Mouse (Mus musculus) limb, embryonic 15.5 days (tissue): ENCODE measurements around the gene Ddah1. TPM values are rescaled to one million over a fixed set of nuclear protein-coding genes. Genes with fewer than 3 reads are reported as not detected.

Source experiments
- ATAC-seq: fragments of 200-750 bp; cut with Nextera tagmentation; 2 replicates; pipeline ENCODE4 v1.8.0; 2017; ENCODE audit warnings: low read depth, moderate TSS enrichment; ENCODE audit not compliant: insufficient number of reproducible peaks, low FRiP score, low TSS enrichment
- H3K27ac ChIP-seq: fragments of 300-500 bp; sonication (generic); 2 replicates; pipeline ENCODE4 v1.5.1; 2015; ENCODE audit warnings: moderate library complexity, mild to moderate bottlenecking, inconsistent platforms
- H3K27me3 ChIP-seq: fragments of 300-500 bp; sonication (generic); 2 replicates; pipeline ENCODE4 v1.6.1; 2015; ENCODE audit warnings: inconsistent platforms
- H3K36me3 ChIP-seq: fragments of 300-500 bp; sonication (generic); 2 replicates; pipeline ENCODE4 v1.6.1; 2015; ENCODE audit warnings: inconsistent platforms
- H3K4me1 ChIP-seq: fragments of 300-500 bp; sonication (generic); 2 replicates; pipeline ENCODE4 v1.6.1; 2015; ENCODE audit warnings: inconsistent platforms
- H3K4me2 ChIP-seq: fragments of 300-500 bp; sonication (generic); 2 replicates; pipeline ENCODE4 v1.6.1; 2015; ENCODE audit warnings: mild to moderate bottlenecking, inconsistent platforms
- H3K4me3 ChIP-seq: fragments of 300-500 bp; sonication (generic); 2 replicates; pipeline ENCODE4 v1.5.1; 2015; ENCODE audit warnings: mild to moderate bottlenecking, inconsistent platforms
- H3K9ac ChIP-seq: fragments of 300-500 bp; sonication (generic); 2 replicates; pipeline ENCODE4 v1.6.1; 2015; ENCODE audit warnings: inconsistent platforms
- H3K9me3 ChIP-seq: fragments of 300-500 bp; sonication (generic); 2 replicates; pipeline ENCODE4 v1.6.1; 2016; ENCODE audit warnings: inconsistent platforms
- WGBS: fragments of 180-500 bp; shearing (Covaris S2); methylation state at CpG from one replicate; pipeline ENCODE4 v1.1.7; 2015; 5-methylcytosine and 5-hydroxymethylcytosine counted together
- polyA plus RNA-seq: library from polyadenylated mRNA; unstranded; fragments of >200 nt; fragmentation: Nextera tagmentation; extraction: Ambion mirVana; gene quantifications from 2 replicates; pipeline ENCODE4 v1.2.1, GENCODE M21; 2015

The Ddah1 gene
- polyA plus RNA-seq, 1 experiment from 2014 or later, result 48.5 TPM

GRCm38 (mm10) chr3:145743476-145744027, 14.9 kb upstream of the Ddah1 start:
- Histone ChIP-seq H3K9ac (no peak overlapping the region), H3K27ac (no peak overlapping the region), H3K4me1 (peaks cover 4% of the 10 kb centered on the region; the same call in 1 of the 2 replicates), H3K36me3 (no peaks in the 10 kb centered on the region), H3K4me3 (no peak overlapping the region), H3K9me3 (no peaks in the 10 kb centered on the region), H3K27me3 (no peaks in the 10 kb centered on the region), H3K4me2 (no peak overlapping the region)
- WGBS, result 51% methylated on average over 9 of the region's 9 CpGs
- ATAC-seq, result no peak

GRCm38 (mm10) chr3:145748626-145749025, 9.8 kb upstream of the Ddah1 start:
- no peak overlapping the region for H3K9ac ChIP-seq
- H3K27me3 ChIP-seq, result no peaks in the 10 kb centered on the region
- no peaks in the 10 kb centered on the region for H3K9me3 ChIP-seq
- H3K36me3 ChIP-seq, result no peaks in the 10 kb centered on the region
- H3K4me2 ChIP-seq, result no peak overlapping the region
- H3K4me1 ChIP-seq, result no peaks in the 10 kb centered on the region; the same call in 1 of the 2 replicates
- no peak overlapping the region for H3K4me3 ChIP-seq
- no peak for ATAC-seq
- H3K27ac ChIP-seq, result no peak overlapping the region
- WGBS, result 69% methylated on average over 1 of the region's 1 CpGs

- 81% methylated on average over 8 of the region's 8 CpGs for WGBS
- Histone ChIP-seq H3K36me3 (no peaks in the 10 kb centered on the region), H3K27me3 (peaks cover 32% of the 10 kb centered on the region), H3K27ac (no peak overlapping the region), H3K4me2 (no peak overlapping the region), H3K9ac (no peak overlapping the region), H3K9me3 (no peaks in the 10 kb centered on the region), H3K4me1 (peaks cover 14% of the 10 kb centered on the region), H3K4me3 (no peak overlapping the region)
- ATAC-seq, result no peak
Measured at GRCm38 (mm10) chr3:145756457-145756856, 2.0 kb upstream of the Ddah1 start.

- no peaks in the 10 kb centered on the region for H3K36me3 ChIP-seq
- H3K4me2 ChIP-seq, result no peak overlapping the region
- no peak overlapping the region for H3K4me3 ChIP-seq
- ATAC-seq, result no peak
- no peaks in the 10 kb centered on the region for H3K9me3 ChIP-seq
- WGBS, result 66% methylated on average over 8 of the region's 8 CpGs
- H3K27me3 ChIP-seq, result peaks cover 32% of the 10 kb centered on the region
- no peak overlapping the region for H3K9ac ChIP-seq
- no peak overlapping the region for H3K27ac ChIP-seq
- H3K4me1 ChIP-seq, result peaks cover 16% of the 10 kb centered on the region
Measured at GRCm38 (mm10) chr3:145757177-145757576, 1.3 kb upstream of the Ddah1 start.

- Histone ChIP-seq H3K36me3 (no peaks in the 10 kb centered on the region), H3K27ac (no peak overlapping the region), H3K4me1 (peaks cover 16% of the 10 kb centered on the region), H3K27me3 (peaks cover 32% of the 10 kb centered on the region), H3K9me3 (no peaks in the 10 kb centered on the region), H3K4me2 (peak overlapping the region; percentile 99), H3K4me3 (peak overlapping the region; percentile 61; the same call in 1 of the 2 replicates), H3K9ac (no peak overlapping the region)
- ATAC-seq, result no peak
- 51% methylated on average over 4 of the region's 4 CpGs for WGBS
Measured at GRCm38 (mm10) chr3:145757844-145758243, 631 bp upstream of the Ddah1 start.

GRCm38 (mm10) chr3:145759379-145760209, 1.1 kb downstream of the Ddah1 start:
- Histone ChIP-seq H3K36me3 (no peaks in the 10 kb centered on the region), H3K4me3 (peak overlapping the region; percentile 61), H3K9ac (peak overlapping the region; percentile 63), H3K4me2 (peak overlapping the region; percentile 99), H3K4me1 (peaks cover 16% of the 10 kb centered on the region), H3K9me3 (no peaks in the 10 kb centered on the region), H3K27me3 (peaks cover 32% of the 10 kb centered on the region), H3K27ac (peak overlapping the region; percentile 82)
- WGBS, result 20% methylated on average over 14 of the region's 14 CpGs
- no peak for ATAC-seq

- no peaks in the 10 kb centered on the region for H3K36me3 ChIP-seq
- H3K4me3 ChIP-seq, result no peak overlapping the region
- ATAC-seq, result no peak
- 84% methylated on average over 3 of the region's 3 CpGs for WGBS
- no peak overlapping the region for H3K4me2 ChIP-seq
- H3K27me3 ChIP-seq, result peaks cover 32% of the 10 kb centered on the region
- no peak overlapping the region for H3K9ac ChIP-seq
- H3K27ac ChIP-seq, result no peak overlapping the region
- H3K9me3 ChIP-seq, result no peaks in the 10 kb centered on the region
- H3K4me1 ChIP-seq, result peaks cover 18% of the 10 kb centered on the region
Measured at GRCm38 (mm10) chr3:145760547-145760946, 2.1 kb downstream of the Ddah1 start.

GRCm38 (mm10) chr3:145761501-145762170, 3.2 kb downstream of the Ddah1 start:
- no peaks in the 10 kb centered on the region for H3K9me3 ChIP-seq
- no peak for ATAC-seq

GRCm38 (mm10) chr3:145762957-145763641, 4.6 kb downstream of the Ddah1 start:
- Histone ChIP-seq H3K4me1 (peaks cover 18% of the 10 kb centered on the region), H3K9ac (no peak overlapping the region), H3K9me3 (no peaks in the 10 kb centered on the region), H3K4me3 (no peak overlapping the region), H3K27me3 (peaks cover 13% of the 10 kb centered on the region), H3K36me3 (no peaks in the 10 kb centered on the region), H3K27ac (no peak overlapping the region), H3K4me2 (no peak overlapping the region)
- ATAC-seq, result no peak
- WGBS, result 77% methylated on average over 4 of the region's 4 CpGs

More at GRCm38 (mm10) chr3:145761501-145762170, 3.2 kb downstream of the Ddah1 start:
- Histone ChIP-seq H3K4me2 (no peak overlapping the region), H3K9ac (no peak overlapping the region), H3K27me3 (peaks cover 26% of the 10 kb centered on the region), H3K4me1 (peaks cover 18% of the 10 kb centered on the region), H3K27ac (no peak overlapping the region), H3K4me3 (no peak overlapping the region), H3K36me3 (no peaks in the 10 kb centered on the region)
- 53% methylated on average over 3 of the region's 3 CpGs for WGBS

GRCm38 (mm10) chr3:145763642-145763972, 5.1 kb downstream of the Ddah1 start:
- H3K4me3 ChIP-seq, result no peak overlapping the region
- 0 out of 2 replicates have a peak, but pooled peaks cover 9% of the 10 kb centered on the region for H3K27me3 ChIP-seq
- no peaks in the 10 kb centered on the region for H3K36me3 ChIP-seq
- H3K9me3 ChIP-seq, result no peaks in the 10 kb centered on the region
- no peak overlapping the region for H3K4me2 ChIP-seq
- H3K9ac ChIP-seq, result no peak overlapping the region
- H3K4me1 ChIP-seq, result peaks cover 14% of the 10 kb centered on the region
- ATAC-seq, result no peak
- WGBS, result 94% methylated on average over 3 of the region's 3 CpGs
- H3K27ac ChIP-seq, result no peak overlapping the region

GRCm38 (mm10) chr3:145764416-145764815, 5.9 kb downstream of the Ddah1 start:
- Histone ChIP-seq H3K4me2 (no peak overlapping the region), H3K9me3 (no peaks in the 10 kb centered on the region), H3K36me3 (no peaks in the 10 kb centered on the region), H3K4me3 (no peak overlapping the region), H3K27ac (no peak overlapping the region), H3K9ac (no peak overlapping the region), H3K27me3 (0 out of 2 replicates have a peak, but pooled peaks cover 2% of the 10 kb centered on the region), H3K4me1 (peaks cover 6% of the 10 kb centered on the region)
- ATAC-seq, result no peak
- WGBS, result 74% methylated on average over 2 of the region's 2 CpGs
